Mouse (Mus musculus): Measurements from ENCODE around the gene Get4. TPM values are rescaled to one million over a fixed set of nuclear protein-coding genes. Genes with fewer than 3 reads are reported as not detected.

Gene Get4
- polyA plus RNA-seq, 1 experiment from 2014 or later: 124 TPM

DNA sequence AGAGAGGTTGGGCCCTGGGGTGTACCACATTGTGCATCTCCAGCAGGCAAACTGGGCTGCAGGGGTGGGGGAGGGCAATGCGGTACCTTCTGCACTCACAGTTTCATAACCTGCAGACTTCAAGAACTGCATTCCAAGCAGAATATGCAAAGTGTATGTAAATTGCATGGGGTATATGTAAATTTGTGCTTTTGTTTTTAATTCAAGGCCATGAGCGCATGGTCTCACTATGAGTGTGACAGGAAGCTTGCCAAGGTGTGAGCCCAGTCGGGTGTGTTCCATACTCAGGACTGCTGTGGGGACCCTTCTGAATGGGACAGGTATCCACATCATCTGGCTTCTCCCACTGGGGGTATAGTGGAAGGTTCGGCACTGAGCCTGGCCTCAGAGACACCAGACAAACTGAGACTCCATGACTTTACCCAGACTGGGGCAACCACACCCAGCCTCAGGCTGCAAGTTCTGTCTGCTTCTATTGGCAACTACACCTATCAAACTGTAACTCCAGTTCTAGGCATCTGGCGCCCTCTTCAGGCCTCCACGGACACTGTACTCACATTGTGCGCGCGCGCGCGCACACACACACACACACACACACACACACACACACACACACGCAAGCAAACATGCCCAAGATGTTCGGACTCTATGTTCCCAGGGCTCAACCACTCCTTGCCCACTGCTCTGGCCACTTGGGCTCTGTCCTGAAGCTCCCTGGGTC is 31.5 kb downstream of the Get4 start:
- Histone ChIP-seq H3K27me3 (replicated peaks; ENCODE audit: control insufficient read depth, insufficient read depth, low read length) (no peaks in the 10 kb centered on the region), H3K4me1 (ENCODE audit: control insufficient read depth, insufficient read depth, low read depth, low read length) (no peaks in the 10 kb centered on the region; the same call in 1 of the 2 replicates), H3K9me3 (ENCODE audit: control insufficient read depth, low read length) (no peaks in the 10 kb centered on the region), H3K36me3 (ENCODE audit: control insufficient read depth, insufficient read depth, low read length) (peaks cover 4% of the 10 kb centered on the region; the same call in 1 of the 2 replicates), H3K4me3 (ENCODE audit: low read length) (no peak overlapping the region), H3K27ac (ENCODE audit: low read depth, low read length) (no peak overlapping the region), H3K9ac (ENCODE audit: low read depth, low read length) (no peak overlapping the region), H3K4me2 (ENCODE audit: low read length) (no peak overlapping the region)
- 93% methylated on average over 14 of the region's 14 CpGs for WGBS
- ATAC-seq: no peak

DNA sequence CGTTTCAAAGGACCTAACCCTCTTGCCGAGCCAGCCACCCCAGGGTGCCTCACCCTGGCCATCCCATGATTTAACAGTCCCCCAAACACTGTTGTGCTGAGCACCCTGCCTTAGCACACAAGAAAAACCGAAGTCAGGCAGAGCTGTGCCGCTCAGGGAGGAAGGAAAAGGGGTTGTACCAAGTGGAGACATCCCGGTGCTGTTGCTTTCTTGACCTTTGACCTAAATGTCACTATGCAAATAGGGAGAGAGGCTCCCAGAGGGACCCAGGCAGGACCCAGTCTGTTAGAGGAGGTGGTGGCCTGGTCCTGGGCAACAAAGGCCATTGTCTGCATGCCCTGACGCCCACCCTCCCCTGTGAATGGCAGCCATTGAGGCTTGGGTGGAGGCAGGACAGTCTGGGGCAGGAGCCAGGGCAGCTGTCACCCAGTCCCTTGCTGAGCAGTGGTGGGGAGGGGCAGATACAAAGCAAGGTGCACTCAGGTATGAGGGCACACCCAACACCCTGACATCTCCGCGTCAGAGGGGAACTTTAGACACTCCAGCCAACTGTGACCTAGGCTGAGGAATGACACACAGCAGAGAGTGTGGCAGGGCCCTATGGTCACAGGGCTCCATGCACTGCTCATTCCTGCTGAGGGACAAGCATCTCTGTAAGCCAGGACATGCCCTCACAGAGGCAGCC is 33.4 kb downstream of the Get4 start:
- H3K4me2 ChIP-seq (ENCODE audit: low read length): no peak overlapping the region
- peaks cover 2% of the 10 kb centered on the region for H3K36me3 ChIP-seq (ENCODE audit: control insufficient read depth, insufficient read depth, low read length)
- no peaks in the 10 kb centered on the region; the same call in 1 of the 2 replicates for H3K4me1 ChIP-seq (ENCODE audit: control insufficient read depth, insufficient read depth, low read depth, low read length)
- ATAC-seq: no peak
- no peaks in the 10 kb centered on the region for H3K27me3 ChIP-seq (replicated peaks; ENCODE audit: control insufficient read depth, insufficient read depth, low read length)
- 49% methylated on average over 8 of the region's 8 CpGs for WGBS
- H3K27ac ChIP-seq (ENCODE audit: low read depth, low read length): no peak overlapping the region
- H3K9ac ChIP-seq (ENCODE audit: low read depth, low read length): no peak overlapping the region
- no peaks in the 10 kb centered on the region for H3K9me3 ChIP-seq (ENCODE audit: control insufficient read depth, low read length)
- no peak overlapping the region for H3K4me3 ChIP-seq (ENCODE audit: low read length)

DNA sequence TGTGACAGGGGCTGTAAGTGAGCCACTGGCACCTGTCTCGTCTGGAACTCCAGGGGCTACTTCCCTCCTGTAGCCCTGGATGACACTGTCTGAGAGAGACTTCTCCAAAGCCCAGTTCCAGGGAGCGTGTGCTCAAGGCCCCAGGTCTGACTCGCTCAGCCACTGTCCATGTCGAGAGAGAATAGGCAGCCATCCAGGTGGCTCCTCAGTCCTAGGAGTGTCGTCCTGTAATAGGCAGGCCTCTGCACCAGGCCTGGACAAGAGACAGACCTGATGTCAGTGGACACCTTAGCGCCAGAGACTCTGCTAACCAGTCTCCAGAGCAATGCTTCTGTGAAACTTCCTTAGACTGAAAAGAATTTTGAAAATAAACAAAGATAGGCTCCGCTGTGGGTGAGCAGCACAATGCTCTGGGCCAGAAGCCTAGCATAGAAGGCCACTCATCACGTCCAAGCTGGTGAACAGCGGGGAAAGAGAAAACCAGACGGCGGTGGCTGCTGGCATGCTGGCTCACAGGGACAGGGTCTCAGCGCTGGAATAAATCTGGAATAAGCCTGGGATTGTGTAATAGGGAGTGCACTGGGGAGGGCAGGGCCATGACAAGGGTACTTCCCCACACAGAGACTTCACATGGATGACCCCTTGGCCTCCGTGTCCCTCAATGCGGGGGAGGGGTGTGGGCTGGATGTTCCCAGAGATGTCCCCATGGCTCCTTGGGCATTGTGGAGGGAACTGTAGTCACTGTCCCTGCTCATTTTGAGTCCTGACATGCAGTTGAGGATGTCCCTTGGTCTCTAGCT is 34.2 kb downstream of the Get4 start:
- Histone ChIP-seq H3K4me1 (ENCODE audit: control insufficient read depth, insufficient read depth, low read depth, low read length) (no peaks in the 10 kb centered on the region; the same call in 1 of the 2 replicates), H3K9ac (ENCODE audit: low read depth, low read length) (no peak overlapping the region)
- 73% methylated on average over 14 of the region's 14 CpGs for WGBS

DNA sequence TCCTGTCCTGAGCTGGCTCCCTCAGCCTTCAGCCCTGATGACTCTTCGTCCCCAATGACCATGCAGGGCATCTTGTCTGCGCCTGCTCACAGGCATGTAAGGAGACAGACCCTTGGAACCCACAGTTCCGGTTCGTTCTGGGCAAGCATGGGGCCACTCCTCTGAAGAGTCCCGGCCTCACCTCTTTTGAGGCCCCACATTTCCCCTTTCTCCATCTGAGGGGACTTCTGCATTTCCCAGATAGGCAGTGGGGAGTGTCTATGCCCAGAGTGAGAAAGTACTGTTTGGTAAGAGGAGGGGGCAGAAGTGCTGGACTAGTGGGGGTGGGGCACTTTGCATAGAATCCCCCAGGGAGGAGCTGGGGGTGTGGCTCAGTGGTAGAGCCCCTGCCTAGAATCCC is 35.0 kb downstream of the Get4 start:
- Histone ChIP-seq H3K27me3 (replicated peaks; ENCODE audit: control insufficient read depth, insufficient read depth, low read length) (no peaks in the 10 kb centered on the region), H3K36me3 (ENCODE audit: control insufficient read depth, insufficient read depth, low read length) (peaks cover 2% of the 10 kb centered on the region; the same call in 1 of the 2 replicates), H3K9ac (ENCODE audit: low read depth, low read length) (no peak overlapping the region), H3K27ac (ENCODE audit: low read depth, low read length) (no peak overlapping the region), H3K4me2 (ENCODE audit: low read length) (no peak overlapping the region), H3K9me3 (ENCODE audit: control insufficient read depth, low read length) (no peaks in the 10 kb centered on the region), H3K4me1 (ENCODE audit: control insufficient read depth, insufficient read depth, low read depth, low read length) (no peaks in the 10 kb centered on the region), H3K4me3 (ENCODE audit: low read length) (no peak overlapping the region)
- no peak for ATAC-seq
- 92% methylated on average over 5 of the region's 5 CpGs for WGBS

More for the DNA sequence above, 34.2 kb downstream of the Get4 start:
- H3K36me3 ChIP-seq (ENCODE audit: control insufficient read depth, insufficient read depth, low read length): peaks cover 2% of the 10 kb centered on the region; the same call in 1 of the 2 replicates
- no peak overlapping the region for H3K4me2 ChIP-seq (ENCODE audit: low read length)
- no peak overlapping the region for H3K4me3 ChIP-seq (ENCODE audit: low read length)
- no peaks in the 10 kb centered on the region for H3K27me3 ChIP-seq (replicated peaks; ENCODE audit: control insufficient read depth, insufficient read depth, low read length)
- H3K27ac ChIP-seq (ENCODE audit: low read depth, low read length): no peak overlapping the region
- H3K9me3 ChIP-seq (ENCODE audit: control insufficient read depth, low read length): no peaks in the 10 kb centered on the region
- ATAC-seq: no peak

DNA sequence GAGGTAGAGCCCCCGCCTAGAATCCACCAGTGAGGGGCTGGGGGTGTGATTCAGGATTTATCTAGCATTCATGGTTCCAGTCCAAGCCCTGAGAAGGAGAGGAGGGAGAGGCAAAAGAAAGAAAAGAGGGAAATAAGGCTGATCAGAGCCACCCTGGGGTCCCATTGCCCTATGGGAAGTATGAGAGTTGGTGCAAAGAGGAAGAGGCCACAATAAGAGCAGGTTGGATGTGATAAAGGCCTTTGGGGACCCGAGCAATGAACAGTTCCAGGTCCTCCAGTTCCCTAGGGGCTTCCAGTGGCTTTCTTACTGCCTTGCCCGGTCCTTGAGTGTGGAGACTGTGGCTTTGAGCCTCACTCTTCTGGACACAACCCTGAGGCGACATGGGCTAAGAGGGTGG is 35.7 kb downstream of the Get4 start:
- Histone ChIP-seq H3K4me3 (ENCODE audit: low read length) (no peak overlapping the region), H3K4me1 (ENCODE audit: control insufficient read depth, insufficient read depth, low read depth, low read length) (no peaks in the 10 kb centered on the region), H3K36me3 (ENCODE audit: control insufficient read depth, insufficient read depth, low read length) (peaks cover 2% of the 10 kb centered on the region), H3K27ac (ENCODE audit: low read depth, low read length) (no peak overlapping the region), H3K4me2 (ENCODE audit: low read length) (no peak overlapping the region), H3K9me3 (ENCODE audit: control insufficient read depth, low read length) (no peaks in the 10 kb centered on the region), H3K27me3 (replicated peaks; ENCODE audit: control insufficient read depth, insufficient read depth, low read length) (no peaks in the 10 kb centered on the region), H3K9ac (ENCODE audit: low read depth, low read length) (no peak overlapping the region)
- no peak for ATAC-seq
- WGBS: 90% methylated on average over 4 of the region's 4 CpGs

DNA sequence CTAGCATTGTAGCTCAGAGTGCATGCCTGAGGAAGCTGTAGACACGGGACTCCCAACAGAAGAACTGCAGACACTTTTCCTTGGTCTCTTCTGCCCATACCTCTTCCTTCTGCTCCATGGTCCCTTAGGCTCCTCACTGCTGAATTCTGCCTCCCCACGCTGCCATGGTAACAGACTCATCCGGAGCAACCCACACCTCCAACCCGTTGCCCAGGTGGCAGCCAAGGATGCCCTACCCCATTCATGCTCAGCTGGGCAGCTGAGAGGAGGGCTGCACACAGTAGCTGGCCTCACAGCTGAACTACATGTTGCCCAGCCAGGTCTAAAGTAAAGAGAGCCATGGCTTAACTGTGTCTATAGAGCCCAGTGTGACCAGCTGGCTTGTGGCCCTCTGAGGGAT is 36.5 kb downstream of the Get4 start:
- ATAC-seq: no peak
- H3K9ac ChIP-seq (ENCODE audit: low read depth, low read length): no peak overlapping the region
- H3K36me3 ChIP-seq (ENCODE audit: control insufficient read depth, insufficient read depth, low read length): peaks cover 6% of the 10 kb centered on the region
- H3K9me3 ChIP-seq (ENCODE audit: control insufficient read depth, low read length): no peaks in the 10 kb centered on the region
- H3K4me3 ChIP-seq (ENCODE audit: low read length): no peak overlapping the region
- no peaks in the 10 kb centered on the region for H3K27me3 ChIP-seq (replicated peaks; ENCODE audit: control insufficient read depth, insufficient read depth, low read length)
- 79% methylated on average over 4 of the region's 4 CpGs for WGBS
- no peaks in the 10 kb centered on the region for H3K4me1 ChIP-seq (ENCODE audit: control insufficient read depth, insufficient read depth, low read depth, low read length)
- no peak overlapping the region for H3K4me2 ChIP-seq (ENCODE audit: low read length)
- no peak overlapping the region for H3K27ac ChIP-seq (ENCODE audit: low read depth, low read length)

DNA sequence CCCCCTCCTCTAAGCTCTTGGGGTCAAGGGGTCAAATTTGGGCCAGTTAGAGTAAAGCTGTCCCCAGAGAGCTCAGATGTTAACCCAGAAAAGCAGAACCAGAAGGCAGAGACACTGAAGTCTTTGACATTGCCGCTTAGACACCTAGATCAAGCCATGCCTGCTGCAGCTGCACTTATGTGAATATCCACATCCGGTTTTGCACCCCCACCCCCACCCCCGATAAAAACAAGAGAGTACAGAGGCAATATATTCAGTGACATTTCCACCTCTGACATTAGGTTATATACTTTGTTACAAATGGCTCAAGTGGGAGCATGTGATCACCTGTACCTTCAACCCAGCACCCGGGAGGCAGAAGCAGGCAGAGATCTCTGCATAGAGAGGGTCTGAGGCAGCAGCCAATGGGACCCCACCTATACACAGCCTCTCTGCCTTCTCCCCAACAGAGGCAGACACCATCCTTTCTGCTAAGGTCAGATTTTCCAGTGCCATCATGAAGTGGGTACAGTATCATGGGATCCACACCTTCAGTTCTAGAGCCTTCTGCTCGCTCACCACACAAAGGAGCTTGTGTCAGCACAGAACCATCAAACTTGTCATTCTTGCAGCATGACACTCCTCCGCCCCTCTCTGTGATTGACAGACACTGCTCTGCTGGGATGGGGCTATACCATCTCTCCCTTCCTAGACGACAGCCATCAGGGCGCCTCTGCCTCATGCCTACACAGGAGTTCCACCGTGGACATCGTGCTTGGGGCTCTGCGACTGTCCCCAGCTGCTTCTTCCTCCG is 38.5 kb downstream of the Get4 start:
- 87% methylated on average over 12 of the region's 12 CpGs for WGBS

DNA sequence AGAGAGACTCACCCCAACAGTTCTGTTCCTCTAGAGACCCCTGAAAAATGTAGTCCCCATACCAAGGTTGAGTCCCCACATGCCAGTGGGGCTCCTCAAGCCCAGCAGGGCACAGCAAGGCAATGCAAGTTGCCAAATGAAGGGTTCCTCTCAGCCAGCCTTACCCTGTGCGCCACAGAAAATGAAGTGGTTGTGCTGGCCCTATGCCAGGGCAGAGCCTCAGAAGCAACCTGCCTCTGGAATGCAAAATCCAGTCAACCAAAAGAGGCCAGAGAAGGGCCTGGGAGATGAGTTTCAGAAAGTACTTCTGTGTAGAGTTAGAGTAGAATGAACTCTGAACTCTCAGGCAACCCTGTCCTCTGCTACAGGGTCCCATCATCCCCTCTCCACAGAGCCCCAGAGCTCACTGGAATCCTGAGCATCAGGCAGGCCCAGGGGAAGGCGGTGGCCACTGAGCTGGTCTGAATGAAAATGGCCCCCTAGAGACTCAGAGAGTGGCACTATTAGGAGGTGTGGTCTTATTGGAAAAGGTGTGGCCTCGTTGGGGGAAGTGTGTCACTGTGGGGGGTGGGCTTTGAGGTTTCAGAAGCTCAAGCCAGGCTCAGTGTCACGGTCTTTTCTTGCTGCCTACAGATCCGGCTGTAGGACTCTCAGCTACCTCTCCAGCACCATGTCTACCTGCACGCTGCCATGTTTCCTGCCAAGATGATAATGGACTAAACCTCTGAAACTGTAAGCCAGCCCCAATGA is 39.9 kb downstream of the Get4 start:
- H3K36me3 ChIP-seq (ENCODE audit: control insufficient read depth, insufficient read depth, low read length): peaks cover 8% of the 10 kb centered on the region
- H3K9ac ChIP-seq (ENCODE audit: low read depth, low read length): no peak overlapping the region
- H3K27me3 ChIP-seq (replicated peaks; ENCODE audit: control insufficient read depth, insufficient read depth, low read length): no peaks in the 10 kb centered on the region
- H3K4me3 ChIP-seq (ENCODE audit: low read length): no peak overlapping the region
- H3K4me2 ChIP-seq (ENCODE audit: low read length): no peak overlapping the region
- H3K27ac ChIP-seq (ENCODE audit: low read depth, low read length): no peak overlapping the region
- ATAC-seq: no peak
- no peaks in the 10 kb centered on the region for H3K4me1 ChIP-seq (ENCODE audit: control insufficient read depth, insufficient read depth, low read depth, low read length)
- no peaks in the 10 kb centered on the region for H3K9me3 ChIP-seq (ENCODE audit: control insufficient read depth, low read length)
- WGBS: 67% methylated on average over 6 of the region's 6 CpGs

More for the DNA sequence above, 38.5 kb downstream of the Get4 start:
- H3K4me3 ChIP-seq (ENCODE audit: low read length): no peak overlapping the region
- peaks cover 6% of the 10 kb centered on the region for H3K36me3 ChIP-seq (ENCODE audit: control insufficient read depth, insufficient read depth, low read length)
- no peak overlapping the region for H3K27ac ChIP-seq (ENCODE audit: low read depth, low read length)
- ATAC-seq: no peak
- no peak overlapping the region for H3K4me2 ChIP-seq (ENCODE audit: low read length)
- no peaks in the 10 kb centered on the region for H3K27me3 ChIP-seq (replicated peaks; ENCODE audit: control insufficient read depth, insufficient read depth, low read length)
- no peak overlapping the region for H3K9ac ChIP-seq (ENCODE audit: low read depth, low read length)
- no peaks in the 10 kb centered on the region for H3K9me3 ChIP-seq (ENCODE audit: control insufficient read depth, low read length)
- no peaks in the 10 kb centered on the region for H3K4me1 ChIP-seq (ENCODE audit: control insufficient read depth, insufficient read depth, low read depth, low read length)
